Mouse (Mus musculus) hindbrain, embryonic 16.5 days (tissue): Measurements from ENCODE around the gene Slain1. TPM values are rescaled to one million over a fixed set of nuclear protein-coding genes. Genes with fewer than 3 reads are reported as not detected.
"Not testable (repeated sequence)": the region's sequence is repeated elsewhere in the genome, so short reads cannot be mapped to it uniquely, and the experiment has no call there.

Experiments
- ATAC-seq: fragments of 200-750 bp; cut with Nextera tagmentation; 2 replicates; pipeline ENCODE4 v1.8.0; 2017; ENCODE audit warnings: moderate TSS enrichment, moderate library complexity
- H3K27ac ChIP-seq: fragments of 300-500 bp; sonication (generic); 2 replicates; pipeline ENCODE4 v1.5.1; 2014; ENCODE audit warnings: low read depth, mild to moderate bottlenecking, control low read depth, low read length, moderate library complexity
- H3K27me3 ChIP-seq: fragments of 300-500 bp; sonication (generic); replicated peaks from 2 replicates; pipeline ENCODE4 v1.6.1; 2014; ENCODE audit warnings: low read length; ENCODE audit not compliant: control insufficient read depth, insufficient read depth
- H3K36me3 ChIP-seq: fragments of 300-500 bp; sonication (generic); 2 replicates; pipeline ENCODE4 v1.6.1; 2014; ENCODE audit warnings: mild to moderate bottlenecking, low read length, moderate library complexity, mixed read lengths; ENCODE audit not compliant: control insufficient read depth, insufficient read depth
- H3K4me1 ChIP-seq: fragments of 300-500 bp; sonication (generic); 2 replicates; pipeline ENCODE4 v1.6.1; 2014; ENCODE audit warnings: low read depth, low read length; ENCODE audit not compliant: control insufficient read depth, insufficient read depth
- H3K4me2 ChIP-seq: fragments of 300-500 bp; sonication (generic); 2 replicates; pipeline ENCODE4 v1.6.1; 2014; ENCODE audit warnings: mild to moderate bottlenecking, low read length, control low read depth, moderate library complexity
- H3K4me3 ChIP-seq: fragments of 300-500 bp; sonication (generic); 2 replicates; pipeline ENCODE4 v1.5.1; 2014; ENCODE audit warnings: mild to moderate bottlenecking, low read length, control low read depth, moderate library complexity
- H3K9ac ChIP-seq: fragments of 300-500 bp; sonication (generic); 2 replicates; pipeline ENCODE4 v1.6.1; 2014; ENCODE audit warnings: low read depth, mild to moderate bottlenecking, control low read depth, low read length, moderate library complexity
- H3K9me3 ChIP-seq: fragments of 300-500 bp; sonication (generic); 2 replicates; pipeline ENCODE4 v1.6.1; 2014; ENCODE audit warnings: mild to moderate bottlenecking, low read length, moderate library complexity; ENCODE audit not compliant: control insufficient read depth
- WGBS: fragments of 180-500 bp; shearing (Covaris S2); extraction: QIAGEN DNeasy Blood & Tissue Kit; methylation state at CpG from one replicate; pipeline ENCODE4 v1.1.7; 2014; 5-methylcytosine and 5-hydroxymethylcytosine counted together
- microRNA-seq: library from miRNA; unstranded; fragments of <30 nt; microRNA quantifications from one replicate; pipeline ENCODE4, GENCODE M21; 2017
- polyA plus RNA-seq: library from polyadenylated mRNA; unstranded; fragments of >200 nt; fragmentation: Nextera tagmentation; extraction: Ambion mirVana; gene quantifications from 2 replicates; pipeline ENCODE4 v1.2.1, GENCODE M21; 2015

Slain1 gene
- polyA plus RNA-seq, 1 experiment from 2014 or later: 5.3 TPM

GRCm38 (mm10) chr14:103750638-103751037, 100.6 kb downstream of the Slain1 start:
- ATAC-seq, H3K9me3 ChIP-seq: not testable (repeated sequence)
- 92% methylated on average over 4 of the region's 4 CpGs for WGBS

GRCm38 (mm10) chr14:103751384-103751783, 101.4 kb downstream of the Slain1 start:
- Histone ChIP-seq H3K4me3 (no peak overlapping the region), H3K9ac (no peak overlapping the region), H3K4me2 (no peak overlapping the region), H3K36me3 (no peaks in the 10 kb centered on the region), H3K4me1 (no peaks in the 10 kb centered on the region), H3K27ac (no peak overlapping the region), H3K9me3 (no peaks in the 10 kb centered on the region), H3K27me3 (no peaks in the 10 kb centered on the region)
- no peak for ATAC-seq

More at GRCm38 (mm10) chr14:103750638-103751037, 100.6 kb downstream of the Slain1 start:
- H3K27me3 ChIP-seq, H3K4me1 ChIP-seq, H3K36me3 ChIP-seq, H3K27ac ChIP-seq, H3K9ac ChIP-seq, H3K4me2 ChIP-seq, H3K4me3 ChIP-seq: not testable (repeated sequence)

GRCm38 (mm10) chr14:103752773-103753172, 102.7 kb downstream of the Slain1 start:
- 95% methylated on average over 7 of the region's 7 CpGs for WGBS
- H3K36me3 ChIP-seq: no peaks in the 10 kb centered on the region
- H3K9ac ChIP-seq: no peak overlapping the region
- no peaks in the 10 kb centered on the region for H3K27me3 ChIP-seq
- H3K4me2 ChIP-seq: no peak overlapping the region
- no peak overlapping the region for H3K27ac ChIP-seq
- no peak overlapping the region for H3K4me3 ChIP-seq
- no peak for ATAC-seq
- H3K9me3 ChIP-seq: no peaks in the 10 kb centered on the region
- H3K4me1 ChIP-seq: no peaks in the 10 kb centered on the region

- Histone ChIP-seq H3K36me3 (no peaks in the 10 kb centered on the region), H3K9ac (no peak overlapping the region), H3K4me2 (no peak overlapping the region), H3K27me3 (no peaks in the 10 kb centered on the region), H3K4me1 (no peaks in the 10 kb centered on the region), H3K27ac (no peak overlapping the region), H3K9me3 (no peaks in the 10 kb centered on the region), H3K4me3 (no peak overlapping the region)
- no peak for ATAC-seq
- WGBS: 81% methylated on average over 7 of the region's 7 CpGs
Measured at GRCm38 (mm10) chr14:103754041-103754440, 104.0 kb downstream of the Slain1 start.

- no peaks in the 10 kb centered on the region for H3K36me3 ChIP-seq
- H3K9me3 ChIP-seq: no peaks in the 10 kb centered on the region
- no peak overlapping the region for H3K4me2 ChIP-seq
- ATAC-seq: no peak
- H3K9ac ChIP-seq: no peak overlapping the region
- H3K4me3 ChIP-seq: no peak overlapping the region
- WGBS: 91% methylated on average over 9 of the region's 9 CpGs
- H3K27ac ChIP-seq: no peak overlapping the region
- no peaks in the 10 kb centered on the region for H3K27me3 ChIP-seq
- H3K4me1 ChIP-seq: no peaks in the 10 kb centered on the region
Measured at GRCm38 (mm10) chr14:103754465-103754864, 104.4 kb downstream of the Slain1 start.

Small RNA genes lying within 50 kb of the gene (microRNA-seq; reads per million reads assigned to microRNA genes)
- gene Gm22877: not detected

Other genes starting within 250 kb of the Slain1 start
- 0.14 and 0.29 TPM in 2 replicates for gene Scel, start 136.9 kb upstream of the Slain1 start, polyA plus RNA-seq
- gene Ednrb, start 194.2 kb downstream of the Slain1 start, polyA plus RNA-seq: 139 and 159 TPM in 2 replicates